Mouse (Mus musculus) skeletal muscle tissue, adult 2 months (tissue): ENCODE results near the gene Nudt5.
A peak's percentile ranks its signal among the peaks of the same experiment; 100 is the strongest.
"Not testable (repeated sequence)": the region's sequence is repeated elsewhere in the genome, so short reads cannot be mapped to it uniquely, and the experiment has no call there.

ENCODE experiments used
- DNase-seq: peaks from one replicate; pipeline ENCODE4 v3.0.0-alpha.2; 2012; ENCODE audit warnings: low read depth, low spot score

The Nudt5 gene

DNA sequence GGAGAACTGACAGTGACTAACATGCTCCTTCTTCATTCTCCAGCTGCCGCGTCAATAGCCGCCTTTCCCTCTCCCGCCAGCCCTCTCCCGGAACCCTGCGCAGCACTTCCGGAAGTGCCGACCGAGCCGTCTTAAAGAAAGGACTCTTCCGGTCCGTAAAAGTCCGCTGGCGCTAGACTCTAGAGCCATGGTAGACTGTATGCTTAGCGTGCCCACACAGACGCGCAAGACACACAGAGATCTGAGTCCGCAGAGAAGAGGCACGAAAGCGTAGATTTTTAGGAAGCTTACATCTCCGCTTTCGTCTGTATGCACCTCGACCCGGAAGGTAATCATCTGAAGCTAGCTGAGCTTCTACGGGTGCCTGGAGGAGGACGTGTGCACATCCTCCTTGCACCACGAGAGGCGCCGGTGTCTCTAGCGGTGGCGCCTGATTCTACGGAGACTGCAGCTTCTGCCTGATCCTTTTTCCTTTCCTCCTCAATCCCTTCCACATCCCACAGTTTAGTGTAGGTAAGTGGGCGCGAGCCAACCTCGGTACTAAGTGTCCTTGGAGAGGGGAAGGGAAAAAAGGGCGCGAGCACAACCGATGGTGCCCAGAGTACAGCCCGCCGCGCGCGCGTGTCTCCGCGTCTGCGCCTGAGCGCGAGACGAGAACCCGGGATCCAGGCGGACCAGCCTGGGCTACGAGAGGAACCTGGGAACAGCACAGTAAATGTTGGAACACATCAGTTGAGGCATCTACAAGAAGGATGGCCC lies at the start of gene Nudt5, which contains the start of gene Cdc123:
Gene Nudt5, plus strand, starts transcription at position 147 of the 759 bp plus-strand sequence.
Gene Cdc123, minus strand, starts transcription at position 292 of the 759 bp plus-strand sequence.
- DNase-seq, result peak; percentile 79

DNA sequence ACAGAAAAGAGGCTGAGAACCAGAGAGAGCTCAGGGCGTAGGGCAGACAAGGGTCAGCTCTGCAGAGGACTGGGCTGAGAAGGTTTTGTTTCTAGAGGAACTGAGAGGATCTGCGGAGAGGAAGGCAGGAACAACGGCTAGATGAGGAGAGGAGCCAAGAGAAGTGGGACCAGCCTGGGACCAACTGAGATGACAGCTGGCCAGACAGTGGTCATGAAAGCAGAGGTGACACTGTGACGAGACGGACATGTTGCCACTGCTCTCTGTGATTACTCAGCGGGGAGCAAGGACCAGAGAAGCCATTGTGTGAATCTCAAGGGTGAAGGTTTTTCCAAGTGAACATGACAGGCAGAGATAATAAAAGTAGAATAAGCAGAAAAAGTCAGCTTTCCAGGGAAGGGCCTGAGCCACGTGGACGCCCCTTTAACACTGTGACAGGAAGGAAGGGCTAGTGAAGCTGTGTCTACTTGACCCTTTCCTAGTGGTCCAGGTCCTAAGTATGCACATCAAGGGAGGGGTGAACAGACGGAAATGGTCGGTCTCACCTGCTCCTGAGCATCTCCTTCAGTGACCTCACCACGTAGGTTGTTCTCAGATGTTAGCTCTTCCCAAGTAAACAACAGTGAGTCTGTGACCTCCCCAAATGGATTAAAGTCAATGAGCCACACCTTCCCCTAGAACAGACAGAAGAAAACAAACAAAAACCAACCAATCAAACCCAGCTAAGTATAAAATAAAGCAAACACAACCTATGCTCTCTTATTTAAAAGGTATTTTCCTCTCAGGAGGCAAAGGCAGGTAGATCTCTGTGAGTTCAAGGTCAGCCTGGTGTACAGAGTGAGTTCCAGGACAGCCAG lies 46.8 kb upstream of the Nudt5 start:
- no peak for DNase-seq

DNA sequence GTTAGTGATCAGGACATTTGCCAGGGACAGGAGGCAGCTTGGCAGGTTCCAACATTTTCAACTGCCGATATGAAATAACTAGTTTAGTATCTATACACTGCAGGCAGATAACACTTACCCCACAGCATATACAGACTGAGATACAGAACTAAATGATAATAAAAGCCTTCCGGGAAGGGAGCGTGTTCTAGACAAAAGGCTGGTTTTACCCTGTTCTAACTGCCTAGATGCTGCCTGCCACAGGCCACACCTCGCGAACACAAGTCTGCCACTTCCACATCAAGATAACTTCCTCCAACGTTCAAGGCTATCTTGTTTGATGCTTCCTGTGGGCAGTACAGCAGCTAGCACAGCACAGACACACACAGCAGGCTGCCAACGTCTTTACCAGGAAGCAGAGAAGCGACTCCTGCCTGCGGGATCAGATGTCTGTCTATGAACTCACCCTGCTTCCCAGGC lies 43.6 kb upstream of the Nudt5 start:
- peak; percentile 43 for DNase-seq

DNA sequence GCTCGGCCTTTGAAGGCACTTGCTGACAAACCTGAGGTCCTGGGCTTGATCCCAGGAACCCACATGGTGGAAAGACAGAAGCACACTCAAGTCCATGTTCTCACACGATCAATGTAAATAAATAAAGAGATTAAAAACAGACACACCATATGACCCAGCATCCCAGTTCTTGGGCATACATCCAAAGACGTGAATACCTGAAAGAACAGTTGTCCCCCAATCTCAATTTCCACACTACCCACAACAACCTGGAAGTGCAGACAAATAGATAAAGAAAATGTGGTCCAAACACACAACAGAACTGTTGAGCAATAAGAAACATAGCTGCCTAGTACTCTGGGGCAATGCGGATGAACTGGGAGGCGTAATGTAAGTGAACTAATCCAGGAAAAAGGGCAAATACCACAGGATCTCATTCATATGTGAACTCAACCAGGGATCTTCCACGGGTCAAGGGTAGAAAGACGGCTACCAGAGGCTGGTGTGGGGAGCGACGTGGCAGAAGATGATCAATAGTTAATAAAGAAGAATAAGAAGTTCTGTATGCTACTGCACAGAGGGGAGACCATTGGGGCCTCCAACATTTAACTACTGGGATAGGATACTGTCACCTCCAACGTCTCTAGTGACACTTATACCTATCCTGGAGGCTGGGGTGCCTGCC lies 42.8 kb upstream of the Nudt5 start:
- no peak for DNase-seq

DNA sequence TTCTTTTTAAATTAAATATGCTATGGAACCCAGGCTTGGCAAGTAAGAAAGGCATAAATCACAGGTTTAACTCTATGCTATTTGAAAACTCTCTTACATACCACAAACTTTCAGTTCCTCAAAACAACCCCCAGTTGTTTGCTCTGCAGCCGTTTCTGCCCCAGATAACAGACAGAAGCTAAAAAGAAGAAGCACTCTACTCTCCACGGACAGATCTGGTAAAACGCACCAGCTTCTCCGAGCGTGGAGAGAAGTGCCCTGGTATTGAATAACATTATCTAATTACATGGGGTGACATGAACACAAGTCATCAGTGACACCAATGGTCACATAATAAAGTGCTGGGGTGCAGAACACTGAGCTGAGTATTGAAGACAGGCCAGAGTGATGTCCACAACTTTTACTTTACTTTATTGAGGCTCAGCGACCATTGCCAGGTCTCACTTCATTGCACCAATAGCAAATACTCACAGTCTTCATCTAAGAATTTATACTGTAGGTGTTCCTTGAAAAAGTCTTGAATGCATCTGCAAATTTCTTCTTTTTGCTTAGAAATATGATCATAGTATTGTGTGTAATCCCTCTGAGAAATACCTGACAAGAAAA lies 40.3 kb upstream of the Nudt5 start:
- no peak for DNase-seq

DNA sequence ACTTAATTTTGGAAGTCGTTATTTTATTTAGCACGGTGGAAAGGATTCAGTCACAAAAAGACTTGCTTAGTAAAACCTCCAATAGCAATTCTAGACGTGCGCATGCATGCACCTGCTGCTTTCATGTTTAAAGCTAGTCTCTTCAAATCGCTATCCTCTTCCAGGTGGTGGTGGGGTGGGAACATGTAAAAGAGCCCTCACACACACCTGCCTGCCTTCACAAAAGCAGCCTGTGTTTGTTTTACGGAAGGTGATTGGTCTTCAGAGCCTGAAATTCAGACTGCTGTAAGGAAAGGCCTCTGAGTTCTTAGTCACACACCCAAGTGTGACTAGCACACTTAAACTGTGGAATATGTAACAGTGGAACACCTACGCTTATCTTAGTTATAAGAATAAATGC lies 39.6 kb upstream of the Nudt5 start:
- no peak for DNase-seq

DNA sequence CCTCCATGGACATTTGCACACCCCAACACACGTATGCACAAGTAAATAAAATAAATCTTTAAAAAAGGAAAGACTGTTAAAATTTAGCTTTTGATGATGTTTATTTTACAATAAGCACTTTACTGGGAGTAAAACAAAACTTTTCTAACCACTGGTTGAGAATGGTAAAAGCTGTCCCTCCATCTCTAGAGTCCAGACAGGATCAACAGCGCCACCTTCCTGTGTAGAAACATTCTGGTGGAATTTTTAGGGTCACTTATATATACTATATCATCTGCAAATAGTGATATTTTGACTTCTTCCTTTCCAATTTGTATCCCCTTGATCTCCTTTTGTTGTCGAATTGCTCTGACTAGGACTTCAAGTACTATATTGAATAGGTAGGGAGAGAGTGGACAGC lies 38.6 kb upstream of the Nudt5 start:
- not testable (repeated sequence) for DNase-seq

DNA sequence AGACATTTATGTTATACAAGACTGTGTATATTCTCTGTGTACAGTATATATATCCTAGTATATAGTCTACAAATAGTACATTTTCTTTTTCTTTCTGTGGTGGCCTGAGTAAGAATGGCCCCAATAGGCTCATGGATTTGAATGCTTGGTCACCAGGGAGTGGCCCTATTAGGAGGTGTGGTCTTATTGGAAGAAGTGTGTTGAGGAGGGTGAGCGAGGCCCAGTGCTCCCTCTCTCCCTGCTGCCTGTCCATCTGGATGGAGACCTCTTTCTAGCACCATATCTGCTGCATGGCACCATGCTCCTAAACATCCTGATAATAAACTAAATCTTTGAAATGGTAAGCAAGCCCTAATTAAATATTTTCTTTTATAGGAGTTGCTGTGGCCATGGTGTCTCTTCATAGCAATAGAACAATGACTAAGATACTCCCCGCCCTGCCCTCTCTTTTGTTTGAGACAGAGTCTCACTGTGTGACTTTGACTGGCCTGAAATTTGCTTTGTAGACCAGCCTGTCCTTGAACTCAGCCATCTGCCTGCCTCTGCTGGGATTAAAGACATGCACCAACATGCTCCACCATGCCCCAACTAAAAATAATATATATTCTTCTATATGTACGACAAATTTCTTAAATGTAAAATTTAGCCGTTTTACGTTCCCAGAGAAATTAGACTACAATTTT lies 34.6 kb upstream of the Nudt5 start:
- DNase-seq, result no peak

DNA sequence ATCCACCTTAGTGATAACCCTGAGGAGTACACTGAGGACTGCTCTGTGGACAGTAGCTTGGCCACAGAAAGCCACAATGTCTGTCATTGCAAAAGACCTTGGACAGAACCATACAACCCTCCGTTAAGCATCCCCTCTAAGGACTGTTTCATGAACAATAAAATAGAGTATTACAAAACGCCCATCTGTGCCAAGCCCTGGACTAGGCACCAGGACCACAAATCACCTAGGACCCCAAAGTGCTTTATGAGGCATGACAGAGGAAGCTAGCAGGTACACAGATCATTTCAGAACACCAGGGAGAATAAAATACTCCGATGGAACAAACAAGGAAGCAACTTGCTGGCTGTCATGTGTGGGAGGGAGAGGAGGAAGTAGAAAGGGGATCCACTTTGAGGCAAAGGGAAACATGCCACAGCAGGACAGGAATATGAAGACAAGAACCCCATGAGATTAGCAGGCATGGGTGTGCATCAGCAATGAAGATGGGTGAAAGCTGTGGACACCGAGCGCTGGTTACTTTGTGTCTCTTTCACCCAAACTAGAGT lies 33.5 kb upstream of the Nudt5 start:
- DNase-seq, result no peak

DNA sequence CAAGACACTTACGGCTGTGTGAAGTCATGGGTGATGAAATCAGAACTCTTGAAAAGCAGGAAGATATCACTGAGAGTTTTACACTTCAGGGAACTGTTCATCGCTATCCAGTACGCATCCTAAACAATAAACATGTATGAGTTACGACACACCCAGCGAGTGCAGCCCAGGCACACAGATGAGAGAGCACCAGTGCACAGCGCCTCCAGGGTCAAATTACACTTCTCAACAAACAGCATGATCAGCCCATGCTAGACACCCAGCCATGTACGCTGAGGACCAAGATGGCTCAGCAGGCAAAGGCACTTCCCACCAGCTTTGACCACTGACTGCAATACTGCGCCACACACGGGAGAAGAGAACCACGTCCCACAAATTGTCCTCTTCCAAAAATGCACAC lies 23.6 kb upstream of the Nudt5 start:
- no peak for DNase-seq

DNA sequence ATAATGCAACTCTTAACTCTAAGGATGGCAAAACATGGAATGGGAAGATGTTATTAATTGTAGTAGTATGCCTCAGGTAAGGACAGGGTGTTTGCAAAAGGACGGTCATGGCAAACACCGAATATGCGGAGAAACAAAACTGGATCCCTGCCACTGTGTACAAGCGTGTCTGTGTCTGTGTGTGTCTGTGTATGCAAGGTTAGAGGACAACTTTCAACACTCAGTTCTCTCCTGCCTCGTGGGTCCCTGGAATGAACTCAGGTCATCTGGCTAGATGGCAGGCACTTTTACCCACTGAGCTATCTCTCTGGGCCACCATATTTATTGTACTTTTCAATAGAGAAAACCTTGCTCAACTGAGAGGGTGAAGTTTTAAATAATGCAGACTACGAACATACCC lies 22.4 kb upstream of the Nudt5 start:
- DNase-seq, result no peak

DNA sequence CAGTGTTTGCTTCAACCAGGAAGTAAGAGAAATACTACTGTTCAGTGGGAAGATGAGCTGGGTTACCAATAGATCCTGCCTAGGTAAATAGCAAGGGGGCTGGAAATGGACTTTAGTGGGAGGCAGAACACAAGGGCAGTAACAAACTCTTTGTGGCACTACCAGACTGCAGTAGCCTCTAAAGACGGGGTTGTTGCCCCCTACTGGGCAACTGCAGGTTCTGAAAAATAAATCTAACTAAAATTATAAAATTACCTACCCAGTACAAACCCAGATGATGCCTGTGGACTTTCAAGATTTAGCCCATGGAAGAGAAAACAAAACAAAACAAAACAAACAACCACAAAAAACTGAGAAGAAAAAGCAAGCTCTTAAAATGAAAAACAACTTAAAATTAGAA lies 20.6 kb upstream of the Nudt5 start:
- no peak for DNase-seq

DNA sequence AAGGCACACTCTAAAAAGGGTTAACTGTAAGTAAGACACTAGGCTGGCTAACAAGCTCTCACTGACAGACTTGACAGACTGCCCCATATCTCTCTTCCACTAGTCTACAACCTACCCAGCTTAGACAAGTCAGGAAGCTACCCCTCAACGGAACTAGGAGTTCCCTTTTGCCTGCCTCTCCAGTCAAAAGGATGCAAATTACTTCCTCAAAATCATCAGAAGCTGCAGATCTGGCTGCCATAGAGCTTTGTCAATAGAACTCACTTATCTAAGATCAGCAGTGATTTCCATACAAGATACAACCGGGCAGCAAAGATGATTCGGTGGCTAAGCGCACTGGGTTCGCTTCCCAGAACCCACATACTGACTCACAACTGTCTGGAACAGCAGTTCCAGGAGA lies 20.1 kb upstream of the Nudt5 start:
- no peak for DNase-seq

DNA sequence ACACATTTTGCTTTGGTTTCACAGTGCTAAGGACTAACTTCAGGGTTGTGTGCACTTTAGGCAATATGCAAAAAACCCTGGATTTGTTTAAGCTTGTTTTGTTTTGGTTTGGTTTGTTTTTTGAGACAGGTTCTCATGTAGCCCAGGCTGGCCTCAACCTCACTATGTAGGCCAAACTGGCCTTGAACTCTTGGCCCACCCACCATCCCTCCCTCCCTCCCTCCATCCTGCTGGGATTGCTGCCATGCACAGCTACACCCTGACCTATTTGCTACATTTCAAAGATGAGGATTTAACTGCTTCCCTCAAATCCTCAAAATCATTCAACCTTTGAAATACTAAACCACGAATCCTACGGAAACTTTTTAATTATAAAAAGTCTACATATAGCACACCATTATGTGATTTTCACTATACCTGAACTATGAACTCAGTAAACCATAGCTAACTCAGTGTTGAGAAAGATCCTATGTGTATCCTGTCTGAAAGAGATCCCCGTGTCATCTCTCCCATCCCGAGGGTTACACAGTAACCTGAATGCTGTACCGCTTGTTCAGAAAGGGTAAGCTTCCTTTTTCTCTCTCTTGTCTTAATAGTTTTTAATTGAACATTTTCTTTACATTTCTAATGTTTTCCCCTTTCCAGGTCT lies 19.4 kb upstream of the Nudt5 start:
- DNase-seq, result no peak

DNA sequence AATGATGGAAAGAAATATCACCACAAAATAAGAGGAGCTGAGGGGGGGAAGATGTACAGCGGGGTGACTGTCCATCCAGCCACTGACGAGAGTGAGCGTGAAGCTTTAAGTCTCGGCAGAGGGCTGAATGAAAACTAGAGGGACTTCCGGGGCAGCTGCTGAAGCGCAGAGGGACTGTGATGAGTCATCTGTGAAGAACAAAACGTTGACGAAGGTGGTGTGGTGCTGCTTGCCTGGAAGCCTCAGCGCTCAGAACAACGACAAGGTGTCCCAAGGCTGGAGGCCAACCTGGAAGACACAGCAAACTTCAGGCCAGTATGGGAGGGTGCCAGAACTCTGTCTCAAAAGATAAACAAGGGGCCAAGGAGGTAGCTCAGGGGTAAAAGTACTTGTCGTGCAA lies 4.0 kb upstream of the Nudt5 start:
- no peak for DNase-seq

DNA sequence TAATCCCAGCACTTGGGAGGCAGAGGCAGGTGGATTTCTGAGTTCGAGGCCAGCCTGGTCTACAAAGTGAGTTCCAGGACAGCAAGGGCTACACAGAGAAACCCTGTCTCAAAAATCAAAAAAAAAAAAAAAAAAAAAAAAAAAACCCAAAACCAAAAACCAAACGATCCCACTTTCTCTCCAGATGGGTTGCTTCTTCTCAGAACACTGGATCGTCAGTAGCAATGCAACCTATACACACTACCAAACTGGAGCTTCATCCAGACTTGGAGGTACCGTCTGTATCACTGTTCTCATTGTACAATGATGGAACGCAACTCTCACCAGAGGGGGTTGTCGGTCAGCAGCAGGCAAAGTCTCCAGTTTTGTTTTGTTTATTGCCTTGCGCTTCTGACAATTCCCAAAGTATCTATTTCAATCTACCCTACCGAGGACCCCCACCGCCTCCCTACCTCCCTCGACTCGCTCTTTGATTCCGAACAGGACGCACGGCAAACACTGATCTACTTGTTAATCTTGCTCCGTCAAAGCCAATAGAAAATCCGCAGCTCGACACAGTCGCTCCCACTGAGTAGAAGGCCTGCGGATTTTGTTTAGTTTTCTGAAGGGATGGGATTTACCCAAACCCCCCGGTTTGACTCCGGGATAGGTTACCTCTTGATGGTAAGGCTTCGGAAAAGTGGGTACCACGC lies 492 bp upstream of the Nudt5 start:
- DNase-seq, result no peak

DNA sequence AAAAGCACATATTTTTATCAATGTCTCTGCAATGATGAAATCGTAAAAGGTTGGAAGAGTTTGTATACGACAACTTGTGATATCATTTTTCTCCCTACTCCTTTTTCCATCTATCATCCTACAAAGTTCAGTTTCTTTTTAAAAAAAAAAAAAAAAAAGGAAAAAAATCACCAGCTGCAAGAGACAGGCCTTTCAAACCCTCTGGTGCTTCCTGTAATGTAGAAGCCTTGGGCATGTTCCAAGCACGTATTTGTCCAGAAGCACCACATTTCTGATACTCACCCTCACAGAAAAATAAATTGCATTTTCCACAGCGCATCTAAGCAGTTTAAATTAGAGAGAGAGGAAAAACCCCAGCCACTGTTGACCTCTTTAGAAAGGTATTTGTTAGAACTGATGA lies 1.0 kb downstream of the Nudt5 start:
- no peak for DNase-seq

DNA sequence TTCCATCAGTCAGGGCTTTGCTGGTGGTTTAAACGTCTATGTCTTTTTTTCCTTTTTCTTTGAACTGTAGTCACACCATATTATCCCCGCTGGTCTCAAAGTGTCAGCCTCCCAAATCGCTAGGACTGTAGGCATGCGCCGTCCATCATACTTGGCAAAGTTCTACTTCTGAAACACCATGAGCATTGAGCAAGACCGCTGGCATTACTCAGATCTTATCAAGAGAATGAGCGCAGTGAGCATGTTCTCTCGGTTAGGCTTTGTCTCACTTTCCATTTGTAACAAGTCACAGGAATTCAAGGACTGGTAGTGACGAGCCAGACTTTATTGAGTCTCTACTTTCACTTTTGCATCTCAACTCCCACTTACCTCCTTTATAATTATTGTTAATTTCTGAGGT lies 6.3 kb downstream of the Nudt5 start:
- DNase-seq, result no peak

DNA sequence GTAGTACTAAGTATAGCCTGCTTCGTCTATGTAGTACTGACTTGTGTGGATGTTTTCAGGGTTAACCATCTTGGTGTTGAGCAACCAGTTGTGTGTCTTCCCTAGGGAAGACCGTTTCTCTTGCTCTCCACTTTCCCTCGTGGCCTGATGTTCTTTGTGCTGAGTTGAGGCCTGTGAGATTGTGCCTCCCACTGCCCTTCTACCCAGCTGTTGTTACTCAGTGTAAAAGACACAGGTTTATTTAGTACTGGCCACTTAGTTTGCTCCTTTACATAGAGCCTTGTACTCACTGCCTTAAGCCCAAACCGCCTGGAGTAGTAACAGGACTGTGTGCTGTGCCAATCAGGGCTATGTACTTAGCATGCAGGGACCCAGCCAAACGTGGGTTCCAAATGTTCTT lies 7.0 kb downstream of the Nudt5 start:
- DNase-seq, result no peak

DNA sequence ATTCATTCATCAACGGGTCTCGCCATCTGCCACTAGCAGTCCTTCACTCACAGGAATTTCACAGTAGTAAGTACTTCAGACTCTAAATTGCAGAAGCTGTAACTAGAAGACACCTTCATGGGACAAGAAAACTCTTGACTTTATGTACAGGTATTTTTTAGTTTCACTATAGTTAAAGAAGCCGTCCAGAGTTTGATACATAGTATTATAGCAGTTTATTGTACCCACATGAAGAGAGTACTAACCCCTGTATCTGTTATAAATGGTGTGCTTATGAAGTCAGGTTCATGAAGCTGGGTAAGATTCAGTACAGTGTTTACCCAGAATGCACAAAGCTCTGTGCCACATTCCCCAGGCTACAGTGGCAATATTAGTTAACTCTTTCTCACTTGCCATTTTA lies 18.0 kb downstream of the Nudt5 start, which contains the start of gene Gm13199:
Gene Gm13199, minus strand, starts transcription at position 101 of the 400 bp plus-strand sequence.
- DNase-seq, result no peak
